Mouse (Mus musculus) small intestine, adult 2 months (tissue): Measurements from ENCODE around the gene Tubgcp5. TPM values are rescaled to one million over a fixed set of nuclear protein-coding genes. Genes with fewer than 3 reads are reported as not detected.

Experiments used
- H3K27ac ChIP-seq: fragments of 200-500 bp; 2 replicates; pipeline ENCODE4 v1.5.1; 2012; ENCODE audit warnings: low read depth, low read length, control low read depth, inconsistent platforms; ENCODE audit not compliant: insufficient read depth
- H3K27me3 ChIP-seq: fragments of 200-500 bp; 2 replicates; pipeline ENCODE4 v1.6.1; 2012; ENCODE audit warnings: mild to moderate bottlenecking, moderate library complexity, low read length, inconsistent platforms; ENCODE audit not compliant: control insufficient read depth, insufficient read depth
- H3K36me3 ChIP-seq: fragments of 200-500 bp; 2 replicates; pipeline ENCODE4 v1.6.1; 2012; ENCODE audit warnings: mild to moderate bottlenecking, low read length, control low read depth, inconsistent platforms; ENCODE audit not compliant: control insufficient read depth, insufficient read depth
- H3K4me1 ChIP-seq: fragments of 200-500 bp; 2 replicates; pipeline ENCODE4 v1.6.1; 2012; ENCODE audit warnings: low read length, inconsistent platforms, mixed read lengths; ENCODE audit not compliant: control insufficient read depth, insufficient read depth, insufficient read length
- H3K4me3 ChIP-seq: fragments of 200-500 bp; 2 replicates; pipeline ENCODE4 v1.5.1; 2012; ENCODE audit warnings: low read depth, mild to moderate bottlenecking, control low read depth, inconsistent platforms, low read length, moderate library complexity
- CTCF ChIP-seq: fragments of 200-500 bp; IDR thresholded peaks from 2 replicates; pipeline ENCODE4 v1.5.1; 2012; ENCODE audit warnings: low read depth, mild to moderate bottlenecking, control low read depth, inconsistent platforms, low read length, moderate library complexity, mixed read lengths; ENCODE audit not compliant: insufficient replicate concordance, insufficient read length; ENCODE audit errors: extremely low read depth
- POLR2A ChIP-seq: fragments of 200-500 bp; IDR thresholded peaks from 2 replicates; pipeline ENCODE4 v1.6.1; 2012; ENCODE audit warnings: low read depth, mild to moderate bottlenecking, control low read depth, inconsistent platforms, low read length, moderate library complexity
- WGBS: fragments of 180-500 bp; shearing (Covaris S2); methylation state at CpG from one replicate; pipeline ENCODE4 v1.1.7; 2018; 5-methylcytosine and 5-hydroxymethylcytosine counted together
- polyA plus RNA-seq: library from polyadenylated mRNA; depleted of rRNA; stranded (reverse); fragments of >200 nt; gene quantifications from 2 replicates; pipeline ENCODE4 v1.2.3, GENCODE M21; 2012

The Tubgcp5 gene
- polyA plus RNA-seq, 1 experiment: 0.67 TPM

DNA sequence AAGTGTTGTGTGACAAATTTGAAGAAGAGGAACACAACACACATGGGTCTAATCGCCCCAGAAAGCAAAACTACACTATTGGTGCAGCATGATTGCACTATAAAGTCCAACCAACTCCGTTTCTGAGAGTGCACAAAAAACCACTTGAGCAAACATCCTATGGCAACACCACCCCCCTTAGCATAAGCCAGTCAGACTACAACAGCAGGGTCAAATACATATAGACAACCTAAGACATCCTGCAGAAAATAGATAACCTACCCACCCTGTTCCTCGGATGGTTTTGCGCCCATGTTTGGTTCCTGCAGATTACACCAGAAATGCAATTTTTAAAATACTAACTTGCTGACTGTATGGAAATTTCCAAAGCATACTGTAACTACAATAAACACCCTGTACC lies 42.9 kb downstream of the Tubgcp5 start:
- TF ChIP-seq POLR2A: no peak
- TF ChIP-seq CTCF: no peak
- WGBS: 69% methylated on average over 4 of the region's 4 CpGs
- Histone ChIP-seq H3K4me1 (no peaks in the 10 kb centered on the region; the same call in 1 of the 2 replicates), H3K27ac (no peak overlapping the region), H3K4me3 (no peak overlapping the region), H3K36me3 (peaks cover 2% of the 10 kb centered on the region; the same call in 1 of the 2 replicates), H3K27me3 (no peaks in the 10 kb centered on the region)

DNA sequence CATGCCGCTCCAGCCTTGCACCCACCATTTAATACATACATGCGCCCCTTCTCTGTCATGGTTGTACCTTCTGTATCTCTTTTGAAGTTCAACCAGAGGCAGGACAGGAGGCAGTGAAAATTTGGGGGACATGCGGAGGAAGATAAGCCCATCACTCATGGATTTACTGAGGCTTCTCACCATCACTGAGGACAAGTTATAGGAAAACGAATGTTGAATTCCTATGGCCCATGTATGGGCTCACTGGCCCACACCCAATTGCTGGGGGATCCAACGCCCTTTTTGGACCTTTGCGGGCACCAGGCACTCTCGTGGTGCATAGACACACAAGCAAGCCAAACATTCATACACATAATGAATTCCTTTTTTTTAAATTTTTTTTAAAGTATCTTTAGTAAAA lies 47.5 kb downstream of the Tubgcp5 start, which contains the start of gene Cyfip1:
Gene Cyfip1 (plus strand): TSS at position 301 of the 400 bp plus-strand sequence.
- H3K27ac ChIP-seq: peak within 1 kb of the TSS; percentile 81
- no peak for TF ChIP-seq CTCF
- TF ChIP-seq POLR2A: no peak
- H3K4me1 ChIP-seq: no peaks in the 10 kb centered on the region; the same call in none of the 2 replicates
- H3K4me3 ChIP-seq: peak within 1 kb of the TSS; percentile 99
- no peaks in the 10 kb centered on the region for H3K27me3 ChIP-seq
- 58% methylated on average over 7 of the region's 7 CpGs for WGBS
- H3K36me3 ChIP-seq: no peaks in the 10 kb centered on the region

DNA sequence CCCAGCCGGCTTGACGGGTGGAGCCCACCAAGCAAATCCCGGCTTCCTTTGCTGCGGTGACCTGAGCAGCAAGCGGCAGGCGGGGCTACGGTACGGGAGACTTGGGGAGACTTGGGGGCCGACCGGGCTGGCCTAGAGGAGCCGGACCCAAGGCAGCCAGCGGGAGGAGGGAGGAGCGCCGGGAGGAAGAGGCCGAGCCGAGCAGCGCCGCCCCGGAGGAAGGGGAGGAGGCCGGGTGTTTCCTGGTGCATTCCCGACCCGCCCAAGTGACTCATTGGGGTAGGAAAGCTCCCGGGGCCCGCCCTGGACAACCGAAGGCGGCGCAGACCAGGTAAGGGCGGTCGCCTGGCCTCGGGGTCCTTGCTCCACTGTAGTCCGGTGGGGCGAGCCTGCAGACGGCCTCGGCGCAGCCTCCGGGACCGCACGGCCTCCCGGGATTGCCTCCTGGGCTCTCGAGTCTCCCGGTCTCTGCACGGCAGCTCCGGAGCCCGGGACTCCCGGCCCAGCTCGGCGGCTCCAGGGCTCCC lies 48.1 kb downstream of the Tubgcp5 start:
- H3K4me3 ChIP-seq: peak overlapping the region; percentile 99
- H3K36me3 ChIP-seq: no peaks in the 10 kb centered on the region
- under 1% methylated on average over 47 of the region's 47 CpGs for WGBS
- peak; percentile 63 for TF ChIP-seq POLR2A
- TF ChIP-seq CTCF: no peak
- H3K27ac ChIP-seq: peak overlapping the region; percentile 81
- no peaks in the 10 kb centered on the region; the same call in none of the 2 replicates for H3K4me1 ChIP-seq
- no peaks in the 10 kb centered on the region for H3K27me3 ChIP-seq

DNA sequence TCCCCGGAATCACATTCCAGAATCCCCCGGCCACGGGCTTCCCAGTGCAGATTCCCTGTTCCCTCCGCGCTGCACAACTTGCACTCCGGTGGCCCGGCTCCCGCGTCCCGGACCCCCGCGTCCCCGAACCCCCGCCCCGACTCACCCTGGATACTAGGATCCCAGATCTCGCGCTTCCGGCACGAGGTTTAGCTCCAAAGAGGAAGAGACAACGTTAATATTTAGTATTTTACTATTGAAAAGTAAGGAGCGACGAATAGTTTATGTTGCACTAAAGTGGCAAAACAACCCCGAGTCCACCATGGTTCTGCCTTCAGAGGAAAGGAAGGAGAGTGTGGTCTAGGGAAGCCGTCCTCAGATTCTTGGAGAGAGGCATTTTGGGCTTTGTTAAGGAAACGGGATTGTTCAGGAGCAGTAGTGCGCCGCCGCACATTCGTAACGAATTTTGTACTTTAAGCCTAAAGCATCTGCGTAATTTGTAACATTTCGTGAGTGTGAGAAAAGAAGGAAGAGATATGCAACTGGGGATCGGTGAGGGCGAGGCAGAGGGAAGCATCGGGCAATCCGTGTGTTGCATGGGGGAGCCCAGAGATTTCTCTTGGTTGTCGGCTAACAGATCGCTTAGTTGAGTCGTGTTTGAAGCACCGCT lies 48.7 kb downstream of the Tubgcp5 start:
- under 1% methylated on average over 40 of the region's 40 CpGs for WGBS
- Histone ChIP-seq H3K4me3 (peak overlapping the region; percentile 99), H3K27ac (peak overlapping the region; percentile 81), H3K27me3 (no peaks in the 10 kb centered on the region), H3K36me3 (no peaks in the 10 kb centered on the region), H3K4me1 (no peaks in the 10 kb centered on the region; the same call in none of the 2 replicates)
- TF ChIP-seq POLR2A (no peak), CTCF (no peak)

DNA sequence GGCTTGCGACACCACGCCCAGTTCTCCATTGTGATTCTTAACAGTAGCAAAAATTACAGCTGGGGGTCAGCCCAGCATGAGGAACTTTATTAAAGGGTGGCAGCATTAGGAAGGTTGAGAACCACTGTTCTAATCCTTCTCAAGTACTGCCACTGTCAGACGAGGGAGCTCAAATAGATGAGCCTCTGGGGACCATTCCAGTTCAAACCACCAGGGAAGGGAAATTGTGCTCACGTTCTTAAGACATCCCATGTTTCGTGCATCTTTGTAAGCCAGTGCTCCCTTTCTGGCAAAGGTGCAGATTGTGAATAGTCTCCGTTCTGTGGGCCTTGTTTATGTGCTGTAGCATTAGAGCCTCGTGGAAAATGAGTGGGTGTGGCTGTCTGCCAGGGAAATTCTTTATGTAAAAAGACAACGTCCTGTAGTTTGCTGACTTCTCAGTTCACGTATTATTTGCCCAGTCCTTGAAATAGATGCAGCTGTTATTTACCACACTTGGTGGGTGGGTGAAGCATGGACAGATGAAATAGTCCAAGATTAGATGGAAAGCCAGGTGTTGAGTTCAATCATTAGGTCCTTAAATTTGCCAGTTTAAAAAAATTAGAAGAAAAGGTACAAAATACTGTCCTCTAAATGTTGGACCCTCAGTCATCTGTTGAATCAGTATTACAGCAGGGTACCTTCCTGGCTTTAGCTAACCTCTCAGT lies 52.8 kb downstream of the Tubgcp5 start:
- Histone ChIP-seq H3K27me3 (no peaks in the 10 kb centered on the region), H3K36me3 (0 out of 2 replicates have a peak, but pooled peaks cover 2% of the 10 kb centered on the region), H3K4me1 (no peaks in the 10 kb centered on the region; the same call in none of the 2 replicates), H3K27ac (no peak overlapping the region), H3K4me3 (no peak overlapping the region)
- 59% methylated on average over 9 of the region's 9 CpGs for WGBS
- TF ChIP-seq POLR2A (no peak), CTCF (no peak)

DNA sequence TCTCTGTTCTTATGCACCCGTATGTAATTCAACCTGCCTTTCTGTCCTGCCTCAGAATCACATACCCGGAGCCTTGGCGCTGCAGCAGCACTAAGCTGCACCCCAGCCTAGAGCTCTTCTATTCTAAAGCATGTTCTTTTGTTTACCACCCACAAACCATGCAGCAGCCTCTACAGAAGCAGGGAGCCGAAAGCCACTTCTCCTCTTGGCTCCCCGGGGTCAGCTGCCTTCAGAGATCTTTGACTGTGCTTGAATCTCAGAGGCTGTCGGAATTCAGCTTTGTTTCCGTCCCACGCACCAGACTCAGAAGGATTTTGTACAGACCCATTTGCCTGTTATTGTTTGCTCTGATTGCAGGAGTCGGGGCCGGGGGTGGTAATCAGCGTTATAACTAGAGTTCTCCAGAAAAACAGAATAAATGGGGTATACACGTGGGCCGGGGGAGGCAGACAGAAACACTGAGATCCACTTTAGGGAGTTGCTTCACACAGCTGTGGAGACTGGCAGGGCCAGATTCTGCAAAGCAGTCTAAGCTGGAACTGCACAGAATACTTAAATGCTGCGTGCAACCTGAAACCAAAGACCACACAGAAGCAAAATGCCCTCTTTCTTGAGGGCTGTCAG lies 56.1 kb downstream of the Tubgcp5 start:
- 0 out of 2 replicates have a peak, but pooled peaks cover 2% of the 10 kb centered on the region for H3K36me3 ChIP-seq
- H3K27ac ChIP-seq: no peak overlapping the region
- TF ChIP-seq CTCF: no peak
- no peak for TF ChIP-seq POLR2A
- 78% methylated on average over 14 of the region's 14 CpGs for WGBS
- H3K4me3 ChIP-seq: no peak overlapping the region
- peaks cover 2% of the 10 kb centered on the region; the same call in 1 of the 2 replicates for H3K4me1 ChIP-seq
- no peaks in the 10 kb centered on the region for H3K27me3 ChIP-seq

DNA sequence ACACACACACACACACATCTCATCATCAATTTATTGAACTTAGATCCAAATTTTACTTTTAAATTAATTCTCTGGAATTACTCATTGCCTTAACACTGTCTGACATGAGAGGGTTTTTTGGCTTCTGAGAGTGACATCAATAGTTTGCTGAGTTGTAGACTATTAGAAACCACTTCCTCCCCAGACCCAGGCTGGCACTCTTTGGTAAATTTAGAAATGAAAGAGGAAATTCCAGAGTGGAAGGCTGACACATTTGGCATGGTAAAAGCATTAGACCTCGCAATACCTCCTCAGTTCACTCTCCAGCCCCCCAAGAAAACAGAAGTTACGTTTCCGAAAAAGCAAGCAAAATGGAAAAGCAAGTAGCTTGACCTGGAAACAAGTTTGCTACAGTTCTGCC lies 58.8 kb downstream of the Tubgcp5 start:
- peaks cover 2% of the 10 kb centered on the region; the same call in 1 of the 2 replicates for H3K4me1 ChIP-seq

More for the DNA sequence above, 58.8 kb downstream of the Tubgcp5 start:
- 74% methylated on average over 3 of the region's 3 CpGs for WGBS
- Histone ChIP-seq H3K27ac (no peak overlapping the region), H3K27me3 (no peaks in the 10 kb centered on the region), H3K36me3 (0 out of 2 replicates have a peak, but pooled peaks cover 4% of the 10 kb centered on the region), H3K4me3 (no peak overlapping the region)
- TF ChIP-seq POLR2A: no peak
